Mouse (Mus musculus) embryonic facial prominence, embryonic 12.5 days (tissue): ENCODE measurements at regions not wholly inside any gene's neighbourhood (a gene's known extent, or its start where the extent isn't known, plus 50 kb on each side); places are given as distances from the start of the nearest gene placed in this dataset.

ENCODE experiments used
- ATAC-seq: fragments of 200-750 bp; cut with Nextera tagmentation; 2 replicates; pipeline ENCODE4 v1.8.0; 2017; ENCODE audit not compliant: insufficient number of reproducible peaks, insufficient read depth, low FRiP score, low TSS enrichment
- H3K27ac ChIP-seq: fragments of 300-500 bp; sonication (generic); 2 replicates; pipeline ENCODE4 v1.5.1; 2016; ENCODE audit warnings: mild to moderate bottlenecking
- H3K27me3 ChIP-seq: fragments of 300-500 bp; sonication (generic); 2 replicates; pipeline ENCODE4 v1.6.1; 2016; ENCODE audit warnings: mild to moderate bottlenecking, moderate library complexity
- H3K36me3 ChIP-seq: fragments of 300-500 bp; sonication (generic); 2 replicates; pipeline ENCODE4 v1.6.1; 2016; ENCODE audit warnings: mild to moderate bottlenecking
- H3K4me1 ChIP-seq: fragments of 300-500 bp; sonication (generic); 2 replicates; pipeline ENCODE4 v1.6.1; 2016
- H3K4me2 ChIP-seq: fragments of 300-500 bp; sonication (generic); replicated peaks from 2 replicates; pipeline ENCODE4 v1.6.1; 2016; ENCODE audit warnings: mild to moderate bottlenecking, moderate library complexity
- H3K4me3 ChIP-seq: fragments of 300-500 bp; sonication (generic); 2 replicates; pipeline ENCODE4 v1.5.1; 2016; ENCODE audit warnings: mild to moderate bottlenecking
- H3K9ac ChIP-seq: fragments of 300-500 bp; sonication (generic); 2 replicates; pipeline ENCODE4 v1.6.1; 2016; ENCODE audit warnings: mild to moderate bottlenecking, moderate library complexity
- H3K9me3 ChIP-seq: fragments of 300-500 bp; sonication (generic); 2 replicates; pipeline ENCODE4 v1.6.1; 2016; ENCODE audit warnings: mild to moderate bottlenecking, moderate library complexity
- WGBS: fragments of 180-500 bp; shearing (Covaris S2); methylation state at CpG from one replicate; pipeline ENCODE4 v1.1.7; 2016; 5-methylcytosine and 5-hydroxymethylcytosine counted together

DNA sequence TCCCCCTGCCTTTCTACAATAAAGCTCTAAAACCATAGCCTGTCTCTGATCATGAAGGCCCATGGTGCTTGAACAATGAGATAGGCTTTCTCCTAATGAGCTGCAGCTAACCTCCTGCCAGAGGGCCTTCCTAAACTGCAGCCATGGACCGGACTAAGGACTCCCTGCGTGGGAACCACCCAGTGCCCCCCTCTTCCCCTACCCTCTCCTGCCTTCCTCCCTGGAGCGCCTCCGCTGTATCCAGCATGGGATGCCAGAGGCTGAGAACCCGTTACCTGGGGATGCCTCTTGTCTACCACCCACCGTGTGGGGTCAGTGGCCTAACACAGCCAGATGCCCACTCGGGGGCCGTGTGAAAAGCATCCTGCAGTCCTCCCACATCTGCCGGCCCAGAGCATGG is 51.7 kb upstream of the Wls start:
- Histone ChIP-seq H3K27ac (no peak overlapping the region), H3K9ac (no peak overlapping the region), H3K36me3 (no peaks in the 10 kb centered on the region), H3K4me2 (no peak overlapping the region), H3K4me3 (no peak overlapping the region), H3K4me1 (no peaks in the 10 kb centered on the region), H3K9me3 (no peaks in the 10 kb centered on the region), H3K27me3 (no peaks in the 10 kb centered on the region)
- WGBS: 67% methylated on average over 9 of the region's 9 CpGs
- no peak for ATAC-seq
